Mouse (Mus musculus) adrenal gland, adult 2 months (tissue): ENCODE results near the gene B430306N03Rik. TPM values are rescaled to one million over a fixed set of nuclear protein-coding genes. Genes with fewer than 3 reads are reported as not detected.
"Not testable (repeated sequence)": the region's sequence is repeated elsewhere in the genome, so short reads cannot be mapped to it uniquely, and the experiment has no call there.

Source experiments
- DNase-seq: peaks from one replicate; pipeline ENCODE4 v3.0.0; 2021
- long read RNA-seq: library from polyadenylated mRNA; stranded (forward); transcript quantifications from one replicate; pipeline ENCODE4 v2.0.0, GENCODE M21; 2021
- polyA plus RNA-seq: library from polyadenylated mRNA; depleted of rRNA; stranded (reverse); fragments of >200 nt; gene quantifications from 2 replicates; pipeline ENCODE4 v1.2.3, GENCODE M21; 2012; rRNA removed
- total RNA-seq, 2 experiments: library from RNA; stranded (reverse); gene quantifications; 2 replicates each; pipeline ENCODE4 v1.2.3; 2021

The B430306N03Rik gene
- total RNA-seq, result under 1 TPM; 0.14 to 0.43 TPM
- polyA plus RNA-seq, result 0.10 and 0.19 TPM in 2 replicates
- long read RNA-seq, partial matches to known transcripts, result 0 of 1 reads
- long read RNA-seq, other reads (novel, unspliced or antisense), result 0 of 1 reads

DNA sequence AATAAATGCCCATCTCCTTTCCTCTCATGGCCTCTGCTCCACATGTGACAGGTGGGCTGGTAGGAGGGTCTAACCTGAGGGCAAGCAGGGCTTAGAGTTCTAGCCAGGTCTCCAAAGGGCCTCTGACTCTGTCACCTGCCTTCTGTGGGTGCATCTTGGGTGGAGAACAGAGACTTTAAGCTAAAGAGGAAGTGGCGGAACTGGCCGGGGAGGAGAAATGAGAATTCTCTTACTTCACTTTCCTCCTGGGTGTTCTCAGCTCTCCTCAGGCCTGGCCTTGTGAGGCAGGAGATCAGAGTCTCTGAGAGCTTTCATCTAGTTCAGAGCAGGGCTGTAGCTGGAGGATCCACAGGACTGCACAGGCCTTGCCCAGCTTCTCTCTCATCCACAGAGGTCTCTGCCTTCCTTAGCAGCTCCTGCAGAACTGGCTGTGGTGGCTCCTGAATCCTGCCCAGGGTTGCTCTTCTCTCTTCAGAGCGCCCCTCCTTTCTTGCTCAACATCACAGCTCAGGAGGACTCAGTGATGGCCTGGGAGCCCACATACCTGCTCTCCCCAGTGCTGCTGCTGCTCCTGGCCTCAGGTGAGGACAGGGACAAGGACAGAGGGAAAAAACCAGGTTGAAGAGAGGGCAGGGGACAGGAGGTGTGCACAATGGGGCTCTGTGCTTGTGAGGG lies at the start of gene B430306N03Rik:
Gene B430306N03Rik (plus strand): TSS at position 237 of the 675 bp plus-strand sequence.
- DNase-seq, result not testable (repeated sequence)

DNA sequence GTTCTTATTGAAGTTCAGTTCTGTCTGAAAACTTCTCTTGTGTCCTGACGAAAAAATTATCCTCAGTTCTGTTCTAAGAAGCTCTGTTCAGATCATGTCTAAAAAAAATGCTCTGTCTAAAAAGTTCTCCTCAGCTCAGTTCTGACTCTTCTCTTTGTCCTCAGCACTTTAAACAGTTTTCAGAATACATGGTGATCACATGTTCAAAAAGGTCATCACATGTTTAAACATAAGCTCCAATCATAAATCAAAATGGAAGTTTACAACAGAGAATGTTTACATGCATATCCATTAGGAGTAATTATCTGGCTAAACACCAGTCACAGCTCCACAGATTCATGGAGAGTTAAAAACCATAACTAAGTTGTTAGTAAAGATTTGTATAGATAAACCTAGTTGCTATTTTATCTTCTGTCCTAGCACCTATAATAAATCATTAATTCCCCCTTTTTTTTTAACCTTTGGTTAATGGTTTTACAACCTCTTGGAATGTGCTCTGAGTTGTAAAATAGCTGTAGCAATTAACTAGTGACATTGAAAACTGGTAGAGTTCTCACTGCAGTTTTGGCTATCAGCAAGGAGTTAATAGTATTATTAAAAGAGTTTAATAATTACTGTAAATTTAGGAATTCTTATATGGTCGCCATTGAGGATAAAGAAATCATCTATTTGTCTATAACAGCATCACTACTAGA lies 49.2 kb upstream of the B430306N03Rik start:
- no peak for DNase-seq

DNA sequence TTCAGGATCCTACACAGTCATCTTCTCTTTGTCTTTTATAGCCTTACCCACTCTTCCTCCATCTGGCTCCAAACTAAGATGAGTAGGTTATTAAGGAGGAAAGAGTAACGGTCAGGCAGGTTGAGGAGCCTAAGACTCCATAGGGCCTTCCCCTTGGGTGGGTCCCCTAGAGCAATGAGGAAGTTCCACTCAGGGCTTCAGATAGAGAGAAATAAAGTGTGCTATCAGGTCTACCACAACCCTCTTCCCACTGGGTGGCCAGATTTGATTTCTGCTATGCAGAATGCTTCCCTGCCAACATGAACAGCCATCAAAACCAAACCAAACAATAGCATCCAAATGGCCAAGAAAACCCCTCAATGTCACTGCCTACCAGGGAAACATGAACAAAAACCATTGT lies 48.4 kb upstream of the B430306N03Rik start:
- DNase-seq, result no peak

DNA sequence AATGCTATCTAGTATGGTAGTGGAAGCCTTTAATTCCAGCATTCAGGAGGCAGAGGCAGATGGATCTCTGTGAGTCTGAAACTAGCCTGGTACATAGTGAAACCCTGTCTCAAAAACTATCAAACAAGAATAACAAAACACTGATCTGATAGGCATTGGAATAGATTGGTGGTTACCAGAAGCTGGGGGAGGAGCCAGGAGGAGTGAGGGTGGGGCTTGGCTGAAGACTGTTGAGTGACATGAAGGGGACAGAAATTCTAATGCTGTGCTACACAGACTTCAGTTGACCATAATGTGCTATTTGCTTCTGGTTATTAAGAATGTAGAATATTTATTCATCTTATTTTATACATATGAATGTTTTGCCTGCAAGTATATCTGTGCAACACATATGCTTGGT lies 47.7 kb upstream of the B430306N03Rik start:
- DNase-seq, result no peak

DNA sequence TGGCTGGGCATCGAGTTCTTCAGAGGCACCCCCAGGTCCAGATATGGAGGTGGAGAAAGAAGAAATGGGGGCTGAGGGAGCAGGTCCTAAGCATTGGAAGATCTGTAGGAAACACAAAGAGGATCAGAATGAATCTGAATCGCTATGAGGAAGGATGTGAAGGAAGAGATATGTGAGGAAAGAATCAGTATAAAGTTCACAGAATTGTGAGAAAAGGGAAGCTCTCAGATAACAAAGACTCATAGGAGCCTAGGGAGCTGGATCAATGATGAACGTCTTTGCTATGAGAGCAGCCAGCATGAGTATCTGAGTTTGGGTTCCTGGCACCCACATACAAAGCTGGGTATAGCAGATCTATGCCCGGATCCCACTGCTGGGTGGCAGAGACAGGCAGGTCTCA lies 46.1 kb upstream of the B430306N03Rik start:
- DNase-seq, result no peak

DNA sequence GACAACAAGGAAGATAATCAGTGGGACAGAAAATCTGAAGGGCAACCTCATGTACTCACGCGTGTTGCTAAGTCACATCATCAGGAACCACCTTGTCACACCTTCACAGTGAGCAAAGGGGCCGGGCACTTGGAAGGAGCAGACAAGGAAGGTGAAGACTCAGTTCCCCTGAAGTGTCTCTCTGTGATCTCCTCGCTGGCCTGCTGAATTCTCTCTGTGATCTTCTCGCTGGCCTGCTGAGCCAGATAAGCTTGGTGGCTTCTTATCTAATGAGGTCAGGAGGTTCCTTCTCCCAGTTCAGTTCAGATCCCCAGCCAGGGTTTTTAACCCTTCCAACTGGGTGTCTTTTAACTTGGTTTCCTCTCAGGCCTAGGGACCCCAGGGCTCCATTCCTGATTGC lies 43.8 kb upstream of the B430306N03Rik start:
- DNase-seq, result no peak

DNA sequence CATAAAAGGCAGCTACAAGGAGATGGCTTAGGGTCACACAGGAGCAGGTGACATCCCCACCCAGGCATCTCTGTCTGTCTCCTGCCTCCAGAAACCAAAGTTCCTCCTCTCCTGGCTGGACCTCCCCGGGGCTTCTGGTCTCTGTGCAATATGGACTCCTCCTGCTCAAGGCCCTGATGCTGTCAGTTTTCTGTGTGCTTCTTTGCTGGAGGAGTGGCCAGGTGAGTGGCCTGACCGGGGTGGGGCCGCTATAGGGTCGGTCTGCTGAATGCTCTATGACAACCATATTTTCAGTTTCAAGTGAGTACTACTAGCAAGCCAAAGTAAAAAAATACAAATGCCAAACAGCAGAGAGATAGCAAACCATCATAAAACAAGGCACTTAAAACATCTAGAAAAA lies 43.3 kb upstream of the B430306N03Rik start:
- DNase-seq, result no peak

DNA sequence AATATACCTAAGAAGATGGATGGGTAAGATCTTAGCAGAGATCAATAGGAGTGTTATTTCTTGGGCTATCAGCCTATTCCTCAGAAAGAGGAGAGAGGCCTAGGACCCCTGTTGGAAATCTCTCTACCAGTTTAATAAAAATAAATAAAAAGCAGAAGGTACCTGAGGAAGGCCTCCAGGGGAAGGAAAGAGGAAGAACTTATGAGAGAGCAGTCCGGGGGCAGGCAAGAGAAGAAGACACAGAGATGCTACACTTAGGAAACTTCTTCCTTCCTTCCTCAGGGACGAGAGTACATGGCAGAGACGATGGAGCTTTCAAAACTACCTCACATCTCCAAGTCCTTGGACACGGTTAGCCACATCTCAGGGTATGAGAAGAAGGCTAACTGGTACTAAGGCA lies 41.8 kb upstream of the B430306N03Rik start:
- DNase-seq, result no peak

DNA sequence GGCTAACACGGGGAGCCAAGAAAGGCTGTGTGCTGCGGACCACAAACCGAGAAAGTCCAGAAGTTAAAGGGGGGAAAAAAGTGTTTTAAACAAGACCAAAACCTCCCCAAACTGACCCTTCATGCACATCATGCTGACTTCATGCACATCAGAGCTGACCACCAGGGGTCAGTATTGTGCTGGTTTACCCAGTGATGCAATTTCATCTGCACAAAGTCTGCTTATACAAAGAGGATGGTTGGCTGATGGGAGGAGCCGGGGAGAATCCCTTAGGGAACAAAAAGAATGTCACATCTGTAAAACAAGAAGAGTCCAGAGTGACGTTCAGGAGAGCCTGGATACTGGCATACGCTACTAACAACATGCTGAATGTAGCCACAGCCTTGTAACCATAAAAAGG lies 41.1 kb upstream of the B430306N03Rik start:
- DNase-seq, result peak; percentile 70

DNA sequence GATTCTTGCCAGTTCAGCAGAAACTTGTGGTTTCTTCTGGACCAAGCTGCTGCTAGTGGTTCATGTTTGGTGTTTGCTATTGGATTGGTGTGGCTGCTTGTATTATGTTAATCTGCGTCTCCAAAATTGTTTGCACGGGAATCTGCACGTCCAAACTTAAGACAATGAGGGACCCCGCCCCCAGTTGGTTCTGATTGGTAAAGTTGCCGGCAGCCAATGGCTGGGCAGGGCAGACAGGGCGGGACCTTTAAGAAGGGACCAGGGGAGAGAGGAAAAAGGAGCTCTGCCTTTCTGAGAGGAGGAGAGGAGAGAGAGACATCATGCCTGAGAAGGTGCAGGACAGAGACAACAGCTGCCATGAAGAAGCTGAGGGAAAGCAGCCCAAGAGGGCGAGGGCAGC lies 40.2 kb upstream of the B430306N03Rik start:
- no peak for DNase-seq

DNA sequence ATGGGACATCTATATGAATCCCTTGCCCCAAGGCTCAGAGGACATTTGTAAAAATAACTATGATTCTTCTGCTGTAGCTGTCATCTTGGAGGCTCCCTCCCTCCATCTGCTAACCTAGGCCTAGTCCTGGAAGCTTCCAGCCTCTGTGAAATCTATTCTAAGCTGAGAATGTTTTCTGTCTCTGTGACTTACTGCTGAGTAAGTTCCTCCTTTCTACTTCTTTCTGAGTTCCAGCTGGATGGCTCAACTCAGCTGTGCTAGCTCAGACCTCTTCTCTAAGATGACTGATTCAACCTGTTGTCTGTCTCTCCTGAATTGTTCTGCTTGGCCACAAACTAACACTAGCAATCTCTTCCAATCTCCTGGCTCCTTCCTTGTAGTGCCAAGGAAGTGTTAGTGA lies 37.6 kb upstream of the B430306N03Rik start:
- no peak for DNase-seq

DNA sequence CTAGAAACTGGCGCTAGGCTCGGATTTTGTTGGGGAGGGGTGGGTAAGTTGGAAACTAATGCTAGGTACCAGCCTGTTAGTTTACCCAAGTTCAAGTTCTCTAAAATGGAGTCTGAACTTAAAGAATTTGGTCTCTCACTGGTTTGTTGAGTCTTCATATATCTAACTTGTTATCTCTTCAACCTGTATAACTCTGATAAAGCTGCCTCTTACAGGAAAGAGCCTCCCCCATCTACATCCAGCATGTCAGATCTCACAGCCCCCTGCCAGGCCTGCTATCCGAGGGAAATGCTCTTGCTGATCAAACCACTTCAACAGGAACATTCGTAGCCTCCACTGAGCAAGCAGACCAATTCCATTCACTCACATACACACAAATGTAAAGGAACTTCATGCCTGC lies 36.9 kb upstream of the B430306N03Rik start:
- no peak for DNase-seq

DNA sequence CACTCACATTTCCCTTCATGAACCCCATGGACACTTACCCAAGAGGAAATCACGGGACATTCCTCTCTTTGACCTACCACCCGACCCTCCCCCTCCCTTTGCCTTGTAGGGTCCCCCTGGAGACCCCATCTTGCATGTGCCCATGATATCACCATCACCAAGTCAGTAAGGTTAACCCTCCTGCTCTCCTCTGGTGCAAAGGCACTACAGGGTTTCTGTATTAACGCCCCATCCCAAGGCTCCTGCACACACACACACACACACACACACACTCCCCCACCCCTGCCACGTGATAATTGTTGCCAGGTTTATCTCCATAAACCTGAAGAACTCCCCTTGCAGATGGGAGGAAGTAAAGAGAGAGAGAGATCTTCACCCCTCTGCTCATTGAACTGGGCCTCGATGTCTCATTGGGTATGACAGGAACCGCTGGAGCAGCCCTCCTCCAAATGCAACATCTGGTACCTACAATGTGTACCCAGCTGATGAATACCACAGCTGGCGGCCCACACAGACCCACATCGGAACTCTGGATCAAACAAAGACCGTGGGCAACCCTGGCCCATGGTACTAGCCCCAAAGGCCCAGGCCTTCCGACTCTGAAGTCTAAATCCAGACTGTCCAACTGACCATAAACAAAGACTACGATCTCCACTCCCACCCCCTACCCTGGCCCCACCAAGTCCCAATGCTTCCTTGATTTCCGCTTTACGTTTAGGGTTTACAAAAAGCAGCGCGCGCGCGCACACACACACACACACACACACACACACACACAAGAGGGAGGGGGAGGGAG lies 34.8 kb upstream of the B430306N03Rik start:
- DNase-seq, result no peak

DNA sequence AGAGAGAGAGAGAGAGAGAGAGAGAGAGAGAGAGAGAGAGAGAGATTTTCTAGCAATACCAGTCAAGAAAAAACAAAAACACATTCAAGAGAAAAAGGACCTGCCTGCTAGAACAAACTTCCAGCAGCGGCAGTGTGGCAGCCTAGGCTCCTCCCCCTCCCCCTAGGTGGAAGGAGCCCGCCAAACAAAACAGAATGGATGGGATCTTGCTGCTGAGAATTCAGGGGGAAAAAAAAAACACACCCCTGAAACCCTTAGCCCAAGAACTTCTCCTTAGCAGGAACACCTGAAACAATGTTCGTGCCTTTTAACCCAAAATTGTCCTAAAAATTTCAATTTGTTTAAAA lies 34.2 kb upstream of the B430306N03Rik start:
- no peak for DNase-seq

DNA sequence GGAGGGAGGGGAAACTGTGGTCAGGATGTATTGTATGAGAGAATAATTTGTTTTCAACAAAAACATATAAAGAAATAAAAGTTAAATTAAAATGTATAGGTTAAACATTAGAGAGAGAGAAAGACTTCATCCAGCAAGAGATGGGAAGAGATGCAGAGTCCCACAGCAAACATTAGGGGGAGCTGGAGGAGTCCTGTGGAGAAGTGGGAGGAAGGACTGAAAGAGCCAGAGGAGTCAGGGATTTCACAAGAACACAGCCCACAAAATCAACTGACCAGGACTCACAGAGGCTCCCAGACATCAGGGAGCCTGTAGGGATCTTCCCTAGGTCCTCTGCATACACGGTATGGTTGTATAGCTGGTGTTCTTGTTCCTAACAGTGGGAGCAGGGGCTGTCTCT lies 29.2 kb upstream of the B430306N03Rik start:
- no peak for DNase-seq

DNA sequence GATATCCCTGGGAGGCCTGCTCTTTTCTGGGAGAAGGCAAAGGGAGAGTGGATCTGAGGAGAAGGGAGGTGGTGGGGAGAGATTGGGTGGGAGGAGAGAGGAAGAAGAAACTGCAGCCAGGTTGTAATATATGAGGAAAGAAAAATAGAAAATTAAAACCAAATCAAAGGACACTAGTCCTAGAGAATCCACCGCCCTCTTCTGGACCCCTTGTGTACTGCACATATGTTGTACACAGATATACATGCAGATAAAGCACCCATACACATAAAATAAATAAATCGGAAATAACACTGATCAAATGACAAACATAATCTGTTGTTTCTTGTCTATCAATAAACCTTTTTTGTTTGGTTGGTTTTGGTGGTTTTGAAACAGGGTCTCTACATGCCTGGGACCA lies 28.7 kb upstream of the B430306N03Rik start:
- DNase-seq, result no peak

DNA sequence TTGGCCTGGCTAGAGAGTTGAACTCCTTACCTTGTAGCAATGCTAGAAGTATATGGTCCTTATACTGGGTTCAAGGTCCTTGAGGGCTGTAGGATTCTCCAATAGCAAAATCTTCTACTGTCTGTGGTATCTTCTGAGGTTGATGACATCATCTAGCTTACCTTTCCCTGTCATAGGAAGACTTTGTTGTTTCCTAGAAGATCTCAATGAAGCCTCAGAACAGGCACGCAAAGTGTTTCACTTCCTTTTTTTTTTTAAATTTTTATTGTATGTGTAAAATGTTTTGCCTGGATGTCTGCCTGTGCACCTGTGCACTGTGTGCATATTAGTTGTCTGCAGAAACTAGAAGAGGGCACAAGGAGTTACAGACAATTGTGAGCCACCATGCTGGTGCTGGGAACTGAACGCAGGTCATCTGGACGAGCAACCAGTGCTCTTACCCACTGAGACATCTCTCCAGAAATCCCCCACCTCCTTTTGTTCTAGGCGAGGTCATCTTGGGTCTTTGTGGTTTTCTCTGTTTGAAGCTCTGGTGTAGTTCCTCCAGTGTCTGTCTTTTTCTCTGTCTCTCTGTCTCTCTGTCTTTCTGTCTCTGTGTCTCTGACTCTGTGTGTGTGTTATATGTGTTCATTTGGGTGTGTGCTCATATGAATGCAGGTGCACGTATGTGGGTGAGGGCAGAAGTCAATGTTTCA lies 22.3 kb upstream of the B430306N03Rik start:
- DNase-seq, result no peak

DNA sequence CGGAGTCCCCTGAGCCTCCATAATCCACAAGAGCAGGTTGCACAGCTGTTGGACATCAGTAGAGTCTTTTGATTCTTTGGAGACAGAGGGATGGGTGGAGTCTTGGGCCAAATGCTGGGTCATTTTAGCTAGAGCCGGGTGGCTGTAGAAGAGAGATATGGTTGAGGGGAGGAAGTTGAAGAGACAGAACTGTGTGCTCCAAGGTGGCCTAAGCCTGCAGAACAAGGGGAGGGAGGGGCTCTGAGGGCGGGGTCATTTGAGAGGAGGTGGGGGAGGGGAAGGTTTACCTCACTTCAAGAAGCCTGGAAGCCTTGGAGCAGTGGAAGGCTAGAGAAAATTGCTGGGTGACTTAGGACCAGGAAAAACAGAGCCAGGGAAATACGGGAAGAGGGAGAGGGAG lies 16.7 kb upstream of the B430306N03Rik start, which contains the start of gene Treml2:
Gene Treml2 (plus strand): TSS at position 296 of the 400 bp plus-strand sequence.
- DNase-seq, result no peak

DNA sequence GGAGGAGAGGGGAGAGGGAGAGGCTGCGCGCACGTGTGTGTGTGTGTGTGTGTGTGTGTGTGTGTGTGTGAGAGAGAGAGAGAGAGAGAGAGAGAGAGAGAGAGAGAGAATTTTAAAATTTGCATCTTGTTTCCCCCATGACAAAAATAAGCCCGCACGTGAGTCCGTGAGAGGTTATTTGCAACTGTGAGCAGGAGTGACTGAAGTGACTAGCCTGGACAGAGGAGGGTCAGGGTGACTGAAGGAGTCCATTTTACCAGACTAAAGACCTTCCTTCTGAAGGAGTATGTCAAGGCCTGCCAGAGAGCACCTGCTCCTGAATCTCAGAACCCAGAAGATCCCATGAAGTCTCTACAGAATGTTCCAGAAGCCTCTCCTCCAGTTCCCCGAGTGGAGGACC lies 16.2 kb upstream of the B430306N03Rik start:
- no peak for DNase-seq

DNA sequence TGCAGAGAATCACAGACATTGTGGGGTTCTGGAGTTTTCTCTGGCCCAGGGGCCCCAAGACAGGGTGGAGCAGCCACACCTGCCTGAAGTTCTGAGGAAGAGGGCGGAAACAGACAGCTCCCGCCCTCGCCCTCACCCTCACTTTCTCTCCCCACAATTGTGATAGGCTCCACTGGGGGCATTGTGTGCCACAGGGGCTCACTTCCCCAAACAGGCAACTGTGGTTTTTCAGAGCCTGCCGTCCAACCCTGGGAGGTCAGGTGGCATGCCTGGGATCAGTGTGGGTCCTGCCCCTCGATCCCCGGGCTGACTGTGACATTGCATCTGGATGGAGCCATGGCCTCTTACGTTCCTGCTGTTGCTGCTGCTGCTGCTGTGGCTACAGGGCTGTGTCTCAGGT lies 15.7 kb upstream of the B430306N03Rik start:
- no peak for DNase-seq

DNA sequence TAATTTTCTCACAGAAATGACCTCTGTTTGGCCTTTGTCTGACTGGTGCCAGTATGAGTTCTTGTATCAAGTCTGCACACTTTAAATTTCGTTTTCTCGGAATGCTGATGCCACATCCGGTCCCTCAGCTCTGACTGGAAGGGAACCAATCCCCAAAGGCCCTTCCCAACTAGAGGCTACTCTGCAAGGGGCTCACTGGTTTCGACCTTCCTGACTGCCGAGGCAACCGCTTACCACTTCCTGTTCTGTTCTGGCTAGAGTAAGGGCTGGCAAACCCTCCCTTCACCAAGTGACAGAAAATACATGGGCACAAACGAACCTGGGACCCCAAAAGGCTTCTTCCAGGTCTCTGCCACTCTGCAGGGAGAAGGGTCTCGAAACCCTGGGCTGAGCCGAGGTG lies 15.1 kb upstream of the B430306N03Rik start:
- DNase-seq, result no peak

DNA sequence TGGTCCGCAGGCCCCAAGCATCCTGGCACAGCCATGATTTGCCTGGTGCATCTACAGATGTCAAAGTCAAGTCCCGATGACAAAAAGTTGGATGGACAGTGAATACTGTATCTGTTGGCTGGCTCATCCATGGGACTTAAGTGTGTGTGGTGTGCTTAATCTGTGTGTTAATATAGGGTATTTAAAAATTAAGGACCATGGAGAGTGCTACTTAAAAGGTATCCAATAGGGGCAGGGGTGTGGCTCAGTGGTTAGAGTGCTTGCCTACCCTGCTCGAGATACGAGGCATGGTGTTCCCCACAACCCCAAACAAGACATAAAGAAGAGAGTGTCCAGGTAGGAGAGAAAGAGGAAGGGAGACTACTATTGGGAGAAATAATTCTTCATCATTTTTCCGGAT lies 14.1 kb upstream of the B430306N03Rik start:
- DNase-seq, result no peak
